Mouse (Mus musculus): ENCODE results near the gene Fbxo24.

GRCm38 (mm10) chr5:137582702-137583101 lies 46.1 kb downstream of the Fbxo24 start:
- TF ChIP-seq CTCF (IDR thresholded peaks at IDR 0.05; ENCODE audit: extremely low read depth, insufficient read depth, insufficient read length, insufficient replicate concordance), result no peak
- no peak for TF ChIP-seq POLR2A (IDR thresholded peaks at IDR 0.05; ENCODE audit: low read depth, low read length)

All from spleen, adult 2 months (tissue).